Mouse (Mus musculus) limb, embryonic 12.5 days (tissue): ENCODE data around the gene Pink1. TPM values are rescaled to one million over a fixed set of nuclear protein-coding genes. Genes with fewer than 3 reads are reported as not detected.

ENCODE experiments used
- ATAC-seq: fragments of 200-750 bp; cut with Nextera tagmentation; 2 replicates; pipeline ENCODE4 v1.8.0; 2017; ENCODE audit warnings: low read depth, moderate TSS enrichment; ENCODE audit not compliant: insufficient number of reproducible peaks, insufficient read depth, low FRiP score, low TSS enrichment
- H3K27ac ChIP-seq: fragments of 300-500 bp; sonication (generic); 2 replicates; pipeline ENCODE4 v1.5.1; 2016; ENCODE audit warnings: mild to moderate bottlenecking, moderate library complexity
- H3K27me3 ChIP-seq: fragments of 300-500 bp; sonication (generic); 2 replicates; pipeline ENCODE4 v1.6.1; 2016; ENCODE audit warnings: mild to moderate bottlenecking, moderate library complexity
- H3K36me3 ChIP-seq: fragments of 300-500 bp; sonication (generic); 2 replicates; pipeline ENCODE4 v1.6.1; 2016; ENCODE audit warnings: mild to moderate bottlenecking, moderate library complexity
- H3K4me1 ChIP-seq: fragments of 300-500 bp; sonication (generic); replicated peaks from 2 replicates; pipeline ENCODE4 v1.6.1; 2016
- H3K4me2 ChIP-seq: fragments of 300-500 bp; sonication (generic); 2 replicates; pipeline ENCODE4 v1.6.1; 2016; ENCODE audit warnings: mild to moderate bottlenecking, moderate library complexity
- H3K4me3 ChIP-seq: fragments of 300-500 bp; sonication (generic); replicated peaks from 2 replicates; pipeline ENCODE4 v1.5.1; 2016; ENCODE audit warnings: mild to moderate bottlenecking
- H3K9ac ChIP-seq: fragments of 300-500 bp; sonication (generic); replicated peaks from 2 replicates; pipeline ENCODE4 v1.6.1; 2016; ENCODE audit warnings: mild to moderate bottlenecking, moderate library complexity
- H3K9me3 ChIP-seq: fragments of 300-500 bp; sonication (generic); 2 replicates; pipeline ENCODE4 v1.6.1; 2016; ENCODE audit warnings: mild to moderate bottlenecking, moderate library complexity
- WGBS: fragments of 180-500 bp; shearing (Covaris S2); methylation state at CpG from one replicate; pipeline ENCODE4 v1.1.7; 2016; 5-methylcytosine and 5-hydroxymethylcytosine counted together
- polyA plus RNA-seq: library from polyadenylated mRNA; unstranded; fragments of >200 nt; fragmentation: Nextera tagmentation; extraction: Ambion mirVana; gene quantifications from 2 replicates; pipeline ENCODE4 v1.2.1, GENCODE M21; 2016

Gene Pink1
- polyA plus RNA-seq, 1 experiment from 2014 or later = 57.4 TPM

- 87% methylated on average over 12 of the region's 12 CpGs for WGBS
- peaks cover 6% of the 10 kb centered on the region for H3K27me3 ChIP-seq
- no peak overlapping the region for H3K4me3 ChIP-seq
- H3K4me2 ChIP-seq = no peak overlapping the region
- no peak for ATAC-seq
- no peaks in the 10 kb centered on the region for H3K36me3 ChIP-seq
- H3K9me3 ChIP-seq = no peaks in the 10 kb centered on the region
- no peak overlapping the region for H3K27ac ChIP-seq
- H3K4me1 ChIP-seq = no peaks in the 10 kb centered on the region
- H3K9ac ChIP-seq = no peak overlapping the region
These were observed 30.4 kb upstream of the Pink1 start for GRCm38 (mm10) chr4:138356551-138356950.

- WGBS = 81% methylated on average over 8 of the region's 8 CpGs
These were observed 30.0 kb upstream of the Pink1 start for GRCm38 (mm10) chr4:138356141-138356540.

GRCm38 (mm10) chr4:138355496-138355895 is 29.4 kb upstream of the Pink1 start:
- Histone ChIP-seq H3K4me2 (no peak overlapping the region), H3K4me3 (no peak overlapping the region), H3K9me3 (no peaks in the 10 kb centered on the region), H3K36me3 (no peaks in the 10 kb centered on the region), H3K27ac (no peak overlapping the region), H3K4me1 (no peaks in the 10 kb centered on the region), H3K9ac (no peak overlapping the region), H3K27me3 (no peaks in the 10 kb centered on the region; the same call in 1 of the 2 replicates)
- no peak for ATAC-seq
- WGBS = 88% methylated on average over 2 of the region's 2 CpGs

More at GRCm38 (mm10) chr4:138356141-138356540, 30.0 kb upstream of the Pink1 start:
- no peaks in the 10 kb centered on the region for H3K36me3 ChIP-seq
- peaks cover 2% of the 10 kb centered on the region for H3K27me3 ChIP-seq
- no peak overlapping the region for H3K9ac ChIP-seq
- no peaks in the 10 kb centered on the region for H3K9me3 ChIP-seq
- no peak overlapping the region for H3K4me2 ChIP-seq
- no peaks in the 10 kb centered on the region for H3K4me1 ChIP-seq
- no peak overlapping the region for H3K4me3 ChIP-seq
- no peak overlapping the region for H3K27ac ChIP-seq
- no peak for ATAC-seq

- Histone ChIP-seq H3K9me3 (no peaks in the 10 kb centered on the region), H3K27ac (no peak overlapping the region), H3K27me3 (no peaks in the 10 kb centered on the region), H3K4me2 (no peak overlapping the region), H3K4me1 (no peaks in the 10 kb centered on the region), H3K36me3 (no peaks in the 10 kb centered on the region), H3K4me3 (no peak overlapping the region), H3K9ac (no peak overlapping the region)
- ATAC-seq = no peak
- 80% methylated on average over 10 of the region's 10 CpGs for WGBS
These were observed 27.5 kb upstream of the Pink1 start for GRCm38 (mm10) chr4:138353438-138354171.

- Histone ChIP-seq H3K4me3 (no peak overlapping the region), H3K36me3 (no peaks in the 10 kb centered on the region), H3K9ac (no peak overlapping the region), H3K4me1 (no peaks in the 10 kb centered on the region), H3K27me3 (no peaks in the 10 kb centered on the region), H3K4me2 (no peak overlapping the region), H3K27ac (no peak overlapping the region), H3K9me3 (no peaks in the 10 kb centered on the region)
- no peak for ATAC-seq
- whole genome bisulfite sequencing = 90% methylated on average over 6 of the region's 6 CpGs
These were observed 26.6 kb upstream of the Pink1 start for GRCm38 (mm10) chr4:138352692-138353091.

- no peaks in the 10 kb centered on the region for H3K36me3 ChIP-seq
- no peak overlapping the region for H3K4me3 ChIP-seq
- H3K9me3 ChIP-seq = no peaks in the 10 kb centered on the region
- H3K4me2 ChIP-seq = no peak overlapping the region
- no peak overlapping the region for H3K27ac ChIP-seq
- no peak overlapping the region for H3K9ac ChIP-seq
- no peaks in the 10 kb centered on the region for H3K27me3 ChIP-seq
- WGBS = 80% methylated on average over 5 of the region's 5 CpGs
- no peaks in the 10 kb centered on the region for H3K4me1 ChIP-seq
- ATAC-seq = no peak
These were observed 25.7 kb upstream of the Pink1 start for GRCm38 (mm10) chr4:138351821-138352220.

DNA sequence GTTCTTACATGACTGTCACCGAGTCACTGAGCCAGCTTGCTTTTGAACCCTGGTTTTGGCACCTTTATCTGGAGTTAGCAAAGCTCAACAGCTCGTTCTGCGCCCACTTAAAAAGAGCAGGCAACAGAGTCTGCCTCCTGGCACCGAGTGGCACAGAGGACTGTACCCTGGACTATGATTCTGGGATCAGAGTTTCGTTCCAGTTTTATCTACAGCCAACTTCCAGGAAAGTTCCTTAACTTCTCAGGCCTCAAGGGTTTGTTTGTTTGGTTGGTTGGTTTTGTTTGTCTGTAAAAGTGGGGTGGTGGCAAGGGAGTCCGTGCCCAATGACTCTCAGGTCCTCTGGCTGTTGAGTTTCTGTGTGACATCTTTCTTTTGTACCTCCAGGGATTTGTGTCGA is 22.6 kb upstream of the Pink1 start:
- Histone ChIP-seq H3K36me3 (no peaks in the 10 kb centered on the region), H3K27me3 (no peaks in the 10 kb centered on the region), H3K9ac (no peak overlapping the region), H3K27ac (no peak overlapping the region), H3K4me1 (no peaks in the 10 kb centered on the region), H3K9me3 (no peaks in the 10 kb centered on the region), H3K4me3 (no peak overlapping the region), H3K4me2 (no peak overlapping the region)
- ATAC-seq = no peak
- 80% methylated on average over 7 of the region's 7 CpGs for WGBS

GRCm38 (mm10) chr4:138347280-138347679 is 21.2 kb upstream of the Pink1 start:
- Histone ChIP-seq H3K27me3 (no peaks in the 10 kb centered on the region), H3K4me1 (0 out of 2 replicates have a peak, but pooled peaks cover 3% of the 10 kb centered on the region), H3K9ac (no peak overlapping the region), H3K4me3 (no peak overlapping the region), H3K27ac (no peak overlapping the region), H3K9me3 (no peaks in the 10 kb centered on the region), H3K4me2 (no peak overlapping the region), H3K36me3 (no peaks in the 10 kb centered on the region)
- ATAC-seq = no peak
- 83% methylated on average over 1 of the region's 1 CpGs for WGBS

- H3K9me3 ChIP-seq = no peaks in the 10 kb centered on the region
- no peaks in the 10 kb centered on the region for H3K36me3 ChIP-seq
- 0 out of 2 replicates have a peak, but pooled peaks cover 3% of the 10 kb centered on the region for H3K4me1 ChIP-seq
- ATAC-seq = no peak
- no peak overlapping the region for H3K4me3 ChIP-seq
- H3K4me2 ChIP-seq = no peak overlapping the region
- no peak overlapping the region for H3K9ac ChIP-seq
- no peak overlapping the region for H3K27ac ChIP-seq
- no peaks in the 10 kb centered on the region for H3K27me3 ChIP-seq
- 77% methylated on average over 9 of the region's 9 CpGs for WGBS
These were observed 18.9 kb upstream of the Pink1 start for GRCm38 (mm10) chr4:138344891-138345545.

- no peak overlapping the region for H3K9ac ChIP-seq
- ATAC-seq = no peak
- no peaks in the 10 kb centered on the region; the same call in 1 of the 2 replicates for H3K27me3 ChIP-seq
- no peak overlapping the region for H3K4me2 ChIP-seq
- H3K4me3 ChIP-seq = no peak overlapping the region
- H3K9me3 ChIP-seq = no peaks in the 10 kb centered on the region
- WGBS = 47% methylated on average over 10 of the region's 10 CpGs
- 0 out of 2 replicates have a peak, but pooled peaks cover 3% of the 10 kb centered on the region for H3K4me1 ChIP-seq
- H3K36me3 ChIP-seq = no peaks in the 10 kb centered on the region
- H3K27ac ChIP-seq = no peak overlapping the region
These were observed 17.3 kb upstream of the Pink1 start for GRCm38 (mm10) chr4:138343341-138343837.

- H3K9me3 ChIP-seq = no peaks in the 10 kb centered on the region
- no peak for ATAC-seq
- H3K36me3 ChIP-seq = no peaks in the 10 kb centered on the region
- 69% methylated on average over 6 of the region's 6 CpGs for WGBS
- no peak overlapping the region for H3K27ac ChIP-seq
- H3K4me3 ChIP-seq = no peak overlapping the region
- H3K4me2 ChIP-seq = no peak overlapping the region
- H3K27me3 ChIP-seq = no peaks in the 10 kb centered on the region; the same call in 1 of the 2 replicates
- H3K9ac ChIP-seq = no peak overlapping the region
- H3K4me1 ChIP-seq = 0 out of 2 replicates have a peak, but pooled peaks cover 3% of the 10 kb centered on the region
These were observed 16.7 kb upstream of the Pink1 start for GRCm38 (mm10) chr4:138342778-138343177.
